Mouse (Mus musculus) spleen, adult 2 months (tissue): Measurements from ENCODE around the gene Fhad1. TPM values are rescaled to one million over a fixed set of nuclear protein-coding genes. Genes with fewer than 3 reads are reported as not detected.
"Not testable (repeated sequence)": the region's sequence is repeated elsewhere in the genome, so short reads cannot be mapped to it uniquely, and the experiment has no call there.

Experiments
- DNase-seq, 2 experiments: peaks; one replicate each; pipeline versions ENCODE4 v3.0.0 to v3.0.0-alpha.2; 2012 to 2021; ENCODE audit warnings: low spot score in 2 of 2, low read depth in 1 of 2
- H3K27ac ChIP-seq: fragments of 200-500 bp; 2 replicates; pipeline ENCODE4 v1.5.1; 2012; ENCODE audit warnings: low read length, inconsistent platforms; ENCODE audit not compliant: insufficient read depth
- H3K27me3 ChIP-seq: fragments of 200-500 bp; 2 replicates; pipeline ENCODE4 v1.6.1; 2012; ENCODE audit warnings: mild to moderate bottlenecking, moderate library complexity, low read length, inconsistent platforms; ENCODE audit not compliant: control insufficient read depth, insufficient read depth
- H3K36me3 ChIP-seq: fragments of 200-500 bp; 2 replicates; pipeline ENCODE4 v1.6.1; 2012; ENCODE audit warnings: mild to moderate bottlenecking, low read length, inconsistent platforms; ENCODE audit not compliant: control insufficient read depth, insufficient read depth
- H3K4me1 ChIP-seq: fragments of 200-500 bp; 2 replicates; pipeline ENCODE4 v1.6.1; 2011; ENCODE audit warnings: inconsistent platforms; ENCODE audit not compliant: control insufficient read depth, insufficient read depth, insufficient read length
- H3K4me3 ChIP-seq: fragments of 200-500 bp; 2 replicates; pipeline ENCODE4 v1.5.1; 2011; ENCODE audit warnings: mild to moderate bottlenecking, inconsistent platforms; ENCODE audit not compliant: insufficient read depth, insufficient read length; ENCODE audit errors: extremely low read depth
- CTCF ChIP-seq: fragments of 200-500 bp; IDR thresholded peaks from 2 replicates; pipeline ENCODE4 v1.5.1; 2011; ENCODE audit warnings: mild to moderate bottlenecking, inconsistent platforms; ENCODE audit not compliant: insufficient read depth, insufficient read length, insufficient replicate concordance; ENCODE audit errors: extremely low read depth
- POLR2A ChIP-seq: fragments of 200-500 bp; IDR thresholded peaks from 2 replicates; pipeline ENCODE4 v1.6.1; 2011; ENCODE audit warnings: low read depth, low read length, inconsistent platforms
- WGBS: fragments of 180-500 bp; shearing (Covaris S2); methylation state at CpG from one replicate; pipeline ENCODE4 v1.1.7; 2018; 5-methylcytosine and 5-hydroxymethylcytosine counted together
- polyA plus RNA-seq: library from polyadenylated mRNA; depleted of rRNA; stranded (reverse); fragments of >200 nt; gene quantifications from 2 replicates; pipeline ENCODE4 v1.2.3, GENCODE M21; 2012

Fhad1 gene
- polyA plus RNA-seq, 1 experiment = 0.12 TPM

DNA sequence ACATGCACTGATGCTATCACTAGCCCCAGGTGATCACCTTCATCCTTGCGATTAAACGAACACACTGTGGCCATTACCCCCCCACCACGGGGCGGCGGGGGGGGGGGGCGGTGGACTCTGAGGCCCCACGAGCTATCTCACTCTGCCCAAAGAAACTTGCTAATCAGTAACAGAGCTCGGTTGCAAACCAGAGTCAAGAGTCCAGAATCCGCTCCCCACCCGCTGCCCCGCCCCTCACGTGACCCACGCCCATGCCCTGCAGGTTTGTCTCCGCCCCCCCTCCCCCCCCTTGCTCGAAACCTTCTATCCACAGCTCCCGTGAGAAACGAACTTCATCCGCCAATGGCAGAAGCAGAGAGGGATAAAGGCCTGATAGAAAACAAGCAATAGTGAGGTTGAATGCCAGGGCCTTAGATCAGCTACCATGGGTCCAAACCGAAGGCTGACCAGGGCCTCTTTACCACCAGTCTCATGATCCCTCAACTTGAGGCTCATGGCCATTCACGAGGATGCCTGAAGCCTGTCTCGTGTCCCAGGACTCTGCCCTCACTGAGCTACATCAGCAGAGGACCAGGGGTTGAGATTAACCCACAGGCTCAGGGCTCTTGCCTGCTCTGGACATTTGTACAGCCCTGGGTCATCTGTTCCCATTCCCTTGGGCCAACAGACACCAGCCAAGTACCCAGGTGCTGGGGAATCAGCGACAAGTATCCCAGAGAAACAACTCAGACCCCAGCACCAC lies 37.7 kb upstream of the Fhad1 start:
- DNase-seq = no peak
- TF ChIP-seq POLR2A (no peak), CTCF (no peak)
- H3K27ac ChIP-seq = no peak overlapping the region
- H3K4me1 ChIP-seq = no peaks in the 10 kb centered on the region
- no peaks in the 10 kb centered on the region for H3K27me3 ChIP-seq
- no peaks in the 10 kb centered on the region for H3K36me3 ChIP-seq
- 77% methylated on average over 20 of the region's 22 CpGs for WGBS
- no peak overlapping the region for H3K4me3 ChIP-seq

DNA sequence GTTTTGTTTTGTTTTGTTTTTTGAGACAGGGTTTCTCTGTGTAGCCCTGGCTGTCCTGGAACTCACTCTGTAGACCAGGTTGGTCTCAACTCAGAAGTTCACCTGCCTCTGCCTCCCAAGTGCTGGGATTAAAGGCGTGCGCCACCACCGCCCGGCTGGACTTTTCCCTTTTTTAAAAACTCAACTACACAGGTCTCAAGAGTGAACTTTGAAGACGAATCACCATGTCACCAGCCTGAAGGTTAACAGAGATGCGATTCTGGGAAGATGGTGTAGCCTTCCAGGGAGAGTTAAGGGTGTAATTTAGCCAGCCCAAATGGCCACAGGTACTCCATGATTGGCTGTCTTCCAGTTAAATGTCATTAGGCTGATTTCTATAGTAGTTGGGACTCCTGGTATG lies 37.0 kb upstream of the Fhad1 start:
- not testable (repeated sequence) for H3K4me1 ChIP-seq, H3K27ac ChIP-seq, H3K27me3 ChIP-seq, DNase-seq, H3K36me3 ChIP-seq, H3K4me3 ChIP-seq
- 89% methylated on average over 6 of the region's 6 CpGs for WGBS

- Histone ChIP-seq H3K4me1 (no peaks in the 10 kb centered on the region), H3K4me3 (no peak overlapping the region), H3K27me3 (no peaks in the 10 kb centered on the region), H3K27ac (no peak overlapping the region), H3K36me3 (no peaks in the 10 kb centered on the region)
- DNase-seq = no peak
- TF ChIP-seq POLR2A (no peak), CTCF (no peak)
- 94% methylated on average over 5 of the region's 5 CpGs for WGBS
Observed at GRCm38 (mm10) chr4:142049963-142050362, 35.1 kb upstream of the Fhad1 start.

GRCm38 (mm10) chr4:142048391-142048790 lies 33.5 kb upstream of the Fhad1 start:
- Histone ChIP-seq H3K4me3 (no peak overlapping the region), H3K4me1 (peaks cover 4% of the 10 kb centered on the region; the same call in 1 of the 2 replicates), H3K36me3 (no peaks in the 10 kb centered on the region), H3K27me3 (no peaks in the 10 kb centered on the region), H3K27ac (no peak overlapping the region)
- WGBS = 60% methylated on average over 8 of the region's 8 CpGs
- no peak for TF ChIP-seq CTCF
- no peak for TF ChIP-seq POLR2A
- no peak for DNase-seq

DNA sequence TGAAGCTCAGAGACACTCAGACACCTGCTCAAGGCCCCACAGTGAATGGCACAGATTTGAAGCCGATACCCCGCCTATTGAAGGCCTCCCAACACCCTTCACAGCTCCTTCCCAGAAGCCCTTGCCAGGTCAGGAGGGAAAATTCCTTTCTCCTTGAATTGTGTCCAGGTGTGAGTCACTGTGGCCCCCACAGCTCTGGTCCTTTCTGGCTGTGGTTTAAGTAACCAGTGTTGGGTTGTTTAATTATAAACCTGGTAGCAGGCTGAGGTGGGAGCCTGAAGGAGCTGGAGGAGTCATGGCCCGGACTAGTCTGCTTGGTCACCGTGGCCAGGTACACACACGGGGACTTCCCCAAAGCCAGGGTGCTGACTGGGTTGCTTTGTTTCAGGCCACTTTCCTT lies 32.1 kb upstream of the Fhad1 start:
- no peaks in the 10 kb centered on the region for H3K27me3 ChIP-seq
- TF ChIP-seq POLR2A = no peak
- no peak for TF ChIP-seq CTCF
- no peaks in the 10 kb centered on the region for H3K36me3 ChIP-seq
- H3K4me3 ChIP-seq = no peak overlapping the region
- H3K4me1 ChIP-seq = peaks cover 4% of the 10 kb centered on the region; the same call in 1 of the 2 replicates
- no peak for DNase-seq
- 79% methylated on average over 5 of the region's 5 CpGs for WGBS
- no peak overlapping the region for H3K27ac ChIP-seq

- Histone ChIP-seq H3K4me1 (peaks cover 4% of the 10 kb centered on the region; the same call in 1 of the 2 replicates), H3K36me3 (no peaks in the 10 kb centered on the region), H3K27ac (no peak overlapping the region), H3K4me3 (no peak overlapping the region), H3K27me3 (no peaks in the 10 kb centered on the region)
- TF ChIP-seq POLR2A (no peak), CTCF (no peak)
- DNase-seq = no peak
- 41% methylated on average over 7 of the region's 7 CpGs for WGBS
Observed at GRCm38 (mm10) chr4:142046496-142046895, 31.6 kb upstream of the Fhad1 start.

DNA sequence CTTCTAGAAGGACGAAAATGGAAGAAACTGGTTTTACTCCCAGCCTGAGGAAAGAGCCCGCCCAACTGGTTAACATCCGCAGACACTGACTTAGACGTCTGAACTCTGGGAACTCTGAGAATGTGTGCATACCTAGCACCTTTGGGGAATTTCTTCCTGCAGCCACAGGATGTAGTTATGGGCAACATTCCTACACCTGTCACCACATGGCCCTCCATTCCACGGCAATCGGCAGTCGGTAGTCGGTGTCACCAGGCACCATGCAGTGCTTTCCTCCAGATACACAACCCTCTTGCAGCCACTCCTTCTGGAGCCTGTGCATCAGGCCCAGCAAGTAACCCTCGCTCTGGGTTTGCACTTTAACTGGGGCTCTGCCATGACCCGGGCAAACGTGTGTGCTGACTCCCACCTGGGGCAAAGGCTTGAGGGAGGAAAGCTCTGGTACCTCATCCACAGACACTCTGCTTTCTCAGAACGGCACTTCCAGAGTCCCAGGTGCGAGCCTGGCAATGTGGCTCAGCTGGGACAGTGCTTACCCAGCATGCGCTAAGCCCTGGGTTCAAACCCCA lies 30.8 kb upstream of the Fhad1 start:
- Histone ChIP-seq H3K27me3 (no peaks in the 10 kb centered on the region), H3K27ac (no peak overlapping the region), H3K4me1 (peaks cover 4% of the 10 kb centered on the region; the same call in 1 of the 2 replicates), H3K4me3 (no peak overlapping the region), H3K36me3 (no peaks in the 10 kb centered on the region)
- DNase-seq = no peak
- WGBS = 84% methylated on average over 14 of the region's 14 CpGs
- TF ChIP-seq CTCF = no peak
- no peak for TF ChIP-seq POLR2A
